Mouse (Mus musculus): ENCODE measurements around the gene Efcab1.

DNA sequence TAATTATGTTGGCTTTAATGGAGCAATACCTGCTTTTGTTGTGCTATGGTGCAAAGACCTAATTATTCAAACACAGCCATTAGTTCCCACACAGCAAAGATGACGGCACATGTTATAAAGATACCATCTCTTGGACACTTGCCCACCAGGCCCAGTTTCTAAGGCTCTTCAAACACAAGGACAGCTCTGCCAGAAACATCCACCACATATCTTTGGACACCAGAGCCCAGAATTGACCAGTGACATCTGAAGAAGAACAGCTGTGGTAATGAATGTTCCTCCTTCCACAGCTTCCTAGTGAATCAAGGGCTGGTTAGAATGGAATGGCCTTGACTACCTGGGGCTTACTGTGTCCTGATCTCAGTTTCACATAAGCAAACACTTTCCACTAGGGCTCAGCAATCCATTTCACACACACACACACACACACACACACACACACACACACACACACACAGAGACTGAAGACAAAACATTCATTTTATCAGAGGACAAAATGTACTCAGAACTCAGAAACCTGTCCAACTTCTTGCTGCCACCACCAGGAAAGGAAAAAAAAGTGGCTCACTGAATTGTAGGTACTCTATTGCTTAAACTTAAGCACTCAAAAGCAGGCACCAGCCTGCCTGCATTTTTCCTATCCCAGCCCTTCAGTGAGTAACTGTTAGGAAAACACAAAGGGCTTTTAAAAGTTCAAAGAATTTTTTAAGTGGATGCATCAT lies 33.7 kb downstream of the Efcab1 start:
- TF ChIP-seq CTCF (IDR thresholded peaks at IDR 0.05; ENCODE audit: low read depth) (no peak), EP300 (IDR thresholded peaks at IDR 0.05; ENCODE audit: low read depth) (no peak)
